Mouse (Mus musculus) liver, adult 2 months (tissue): ENCODE results near the gene Gm21860.
"Not testable (repeated sequence)": the region's sequence is repeated elsewhere in the genome, so short reads cannot be mapped to it uniquely, and the experiment has no call there.

ENCODE experiments used
- CTCF ChIP-seq: fragments of 200-500 bp; IDR thresholded peaks from 2 replicates; pipeline ENCODE4 v1.5.1; 2011; ENCODE audit warnings: low read depth, low read length, control low read depth
- POLR2A ChIP-seq: fragments of 200-500 bp; IDR thresholded peaks from 2 replicates; pipeline ENCODE4 v1.6.1; 2011; ENCODE audit warnings: low read length, control low read depth; ENCODE audit not compliant: insufficient read depth; ENCODE audit errors: extremely low read depth

GRCm38 (mm10) chrY:90732101-90732542 is 22.5 kb downstream of the Gm21860 start:
- not testable (repeated sequence) for TF ChIP-seq POLR2A, CTCF
